Mouse (Mus musculus) ES-E14 (cell line): ENCODE results near the gene Csrnp3.

Experiments used
- CHD2 ChIP-seq: IDR thresholded peaks from 2 replicates; pipeline ENCODE4 v1.6.1; 2014; ENCODE audit warnings: mild to moderate bottlenecking, low read depth, low read length, inconsistent platforms
- HCFC1 ChIP-seq: IDR thresholded peaks from 2 replicates; pipeline ENCODE4 v1.6.1; 2012; ENCODE audit warnings: low read length, inconsistent platforms, borderline replicate concordance; ENCODE audit not compliant: insufficient read depth
- MAFK ChIP-seq: IDR thresholded peaks from 2 replicates; pipeline ENCODE4 v1.6.1; 2014; ENCODE audit warnings: mild to moderate bottlenecking, low read depth, low read length, inconsistent platforms; ENCODE audit not compliant: insufficient read depth
- ZC3H11A ChIP-seq: IDR thresholded peaks from 2 replicates; pipeline ENCODE4 v1.6.1; 2012; ENCODE audit warnings: low read depth, mild to moderate bottlenecking, inconsistent platforms, low read length, borderline replicate concordance
- ZNF384 ChIP-seq: IDR thresholded peaks from 2 replicates; pipeline ENCODE4 v1.6.1; 2012; ENCODE audit warnings: low read depth, low read length, inconsistent platforms

DNA sequence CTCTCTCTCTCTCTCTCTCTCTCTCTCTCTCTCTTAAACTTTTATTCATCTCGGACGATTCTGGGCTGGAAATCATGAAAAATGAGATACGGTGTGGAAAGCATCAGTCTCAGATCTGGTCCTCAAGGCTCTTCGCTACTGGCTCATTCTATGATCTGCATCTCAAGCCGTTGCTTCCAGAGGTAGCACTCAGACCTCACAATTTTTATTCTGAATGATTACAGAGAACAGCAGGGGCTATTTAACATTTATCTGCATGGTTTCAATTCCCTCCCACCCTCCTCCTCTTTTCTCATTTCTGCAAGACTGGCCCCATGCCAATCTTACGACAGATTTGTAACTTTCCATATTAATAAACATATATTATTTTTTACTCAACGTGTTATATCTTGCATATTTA, 12.1 kb upstream of the Csrnp3 start:
- TF ChIP-seq ZC3H11A (no peak), CHD2 (no peak), HCFC1 (no peak), MAFK (no peak), ZNF384 (no peak)
